Mouse (Mus musculus): ENCODE measurements at regions not wholly inside any gene's neighbourhood (a gene's known extent, or its start where the extent isn't known, plus 50 kb on each side); places are given as distances from the start of the nearest gene placed in this dataset.
"Not testable (repeated sequence)": the region's sequence is repeated elsewhere in the genome, so short reads cannot be mapped to it uniquely, and the experiment has no call there.

DNA sequence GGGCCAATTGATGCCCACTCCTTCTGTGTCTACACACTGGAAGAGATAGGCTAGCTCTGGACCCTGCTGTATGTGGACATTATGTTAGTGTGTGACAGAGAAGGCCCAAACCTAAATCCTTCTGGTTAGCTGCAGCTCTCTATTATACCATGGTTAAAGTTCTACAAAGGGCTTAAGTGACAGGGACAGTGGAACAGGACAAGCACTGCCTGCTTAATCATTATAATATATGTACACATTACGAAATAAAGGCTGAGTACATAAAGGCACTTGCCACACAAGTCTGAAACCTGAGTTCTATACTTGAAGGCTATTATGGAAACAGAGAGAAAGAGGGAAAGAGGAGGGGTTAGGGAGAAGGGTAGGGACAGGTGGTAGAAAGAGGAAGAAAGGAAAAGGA, 55.2 kb downstream of the Rdh14 start:
- no peak for DNase-seq (ENCODE audit: low read depth in 2 of 2, low spot score in 2 of 2)

DNA sequence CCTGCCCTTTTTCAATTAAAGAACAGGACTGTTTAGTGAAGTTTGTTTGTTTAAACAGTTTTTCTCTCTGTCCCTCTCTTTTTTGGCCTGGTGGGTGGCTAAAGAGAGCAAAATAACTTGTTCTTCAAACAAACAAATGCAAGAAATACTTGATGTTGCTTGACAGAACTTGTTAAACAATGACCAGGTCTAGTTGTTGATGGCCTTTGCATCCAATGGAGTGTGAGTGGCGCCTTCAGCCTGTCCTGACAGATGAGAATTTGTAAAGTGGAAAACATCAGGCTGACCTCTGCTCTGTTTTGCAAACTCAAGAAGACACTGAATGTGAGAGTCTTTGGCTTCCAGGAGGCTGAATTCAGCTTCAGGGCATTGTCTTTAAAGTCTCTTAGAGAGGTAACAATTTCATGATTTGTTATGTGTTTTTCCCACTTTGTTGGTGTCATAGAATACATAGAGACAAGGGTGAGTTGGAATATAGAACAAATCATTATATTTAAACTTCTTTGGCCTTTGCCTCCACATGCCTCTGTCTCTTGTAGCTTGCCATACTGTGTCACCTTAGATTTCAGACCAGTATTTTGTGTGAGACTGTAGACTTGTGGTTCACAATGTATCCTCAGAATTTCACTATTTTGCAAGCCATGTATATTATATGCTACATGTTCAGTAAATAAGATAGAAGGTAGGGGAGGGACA, 67.5 kb downstream of the Rdh14 start:
- no peak for DNase-seq (ENCODE audit: low read depth in 2 of 2, low spot score in 2 of 2)

DNA sequence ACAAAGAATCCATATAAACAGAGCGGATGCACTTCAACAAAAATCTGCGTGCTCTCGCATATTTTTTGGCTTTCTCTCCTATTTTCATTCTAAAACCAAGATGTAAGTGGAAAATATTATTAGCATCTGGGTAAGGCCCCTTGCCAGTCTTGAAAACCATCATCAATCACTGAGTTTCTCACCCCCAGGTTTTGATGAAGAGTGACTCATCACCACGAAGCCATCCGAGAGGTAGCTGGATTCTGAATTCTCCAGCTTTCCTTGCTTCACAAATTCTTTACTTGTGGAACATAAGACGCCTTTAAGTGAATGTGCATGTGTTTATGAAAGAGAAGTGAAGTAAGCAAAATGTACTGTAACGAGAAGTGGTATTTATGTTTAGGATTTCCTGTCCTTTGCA, 71.2 kb downstream of the Rdh14 start:
- DNase-seq (ENCODE audit: low read depth in 2 of 2, low spot score in 2 of 2) = no peak

DNA sequence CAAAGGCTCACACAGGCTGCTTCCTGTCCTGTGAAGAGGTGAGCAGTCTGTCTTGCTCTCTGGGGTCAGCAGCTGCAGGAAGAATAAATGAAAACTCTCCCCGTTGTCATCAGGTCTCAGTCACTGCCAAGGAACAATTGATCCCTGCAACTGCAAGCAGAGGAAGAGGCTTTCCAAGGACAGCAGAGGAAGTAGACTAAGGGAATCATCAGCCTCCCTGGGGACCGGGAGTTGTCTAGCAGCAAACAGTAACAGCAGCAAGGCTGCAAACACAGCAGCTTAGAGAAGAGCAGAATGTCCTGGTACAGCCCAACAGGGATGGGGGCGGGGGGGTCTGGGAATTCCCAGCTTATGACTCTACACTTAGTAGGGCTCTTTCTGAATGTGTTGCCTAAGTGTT, 72.4 kb downstream of the Rdh14 start:
- no peak for DNase-seq (ENCODE audit: low read depth in 2 of 2, low spot score in 2 of 2)

DNA sequence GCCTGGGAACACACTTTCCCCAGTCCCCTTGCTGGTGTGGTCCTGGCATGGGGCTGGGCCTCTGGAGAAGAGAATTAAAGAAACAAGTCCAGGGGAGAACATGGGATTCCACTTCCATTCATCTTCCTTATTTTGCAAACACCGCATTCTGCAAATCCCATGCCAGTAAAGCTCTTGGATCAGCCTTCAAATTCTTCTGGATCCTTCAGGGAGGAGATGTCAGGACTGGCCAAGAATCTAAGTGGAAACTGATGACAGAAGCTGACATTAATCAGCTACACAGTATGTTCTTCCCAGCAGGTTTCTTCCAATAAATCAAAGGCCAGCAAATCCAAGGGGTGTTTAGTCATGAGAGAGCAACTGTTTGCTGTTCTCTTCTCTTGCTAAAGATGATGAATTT, 83.4 kb downstream of the Rdh14 start:
- no peak for DNase-seq (ENCODE audit: low read depth in 2 of 2, low spot score in 2 of 2)

DNA sequence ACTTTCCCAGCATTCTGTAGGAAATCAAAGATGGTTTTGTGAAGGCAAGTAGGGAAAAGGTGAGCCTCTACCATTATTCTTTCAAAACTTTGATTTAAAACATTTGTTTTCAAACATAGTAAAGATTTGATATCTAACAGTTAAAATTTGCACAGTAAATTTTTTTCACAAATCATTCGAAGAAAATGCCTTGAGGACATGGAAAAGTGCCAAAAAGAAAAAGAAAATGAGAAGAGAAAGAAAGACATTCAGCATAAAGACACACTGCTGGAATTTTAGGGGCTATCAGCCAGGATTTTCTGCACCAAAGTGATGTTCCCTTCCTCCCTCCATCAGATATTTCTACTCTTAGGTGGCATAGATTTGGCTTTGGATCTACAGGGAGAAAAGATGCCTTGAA, 90.2 kb downstream of the Rdh14 start:
- no peak for DNase-seq (ENCODE audit: low read depth in 2 of 2, low spot score in 2 of 2)

DNA sequence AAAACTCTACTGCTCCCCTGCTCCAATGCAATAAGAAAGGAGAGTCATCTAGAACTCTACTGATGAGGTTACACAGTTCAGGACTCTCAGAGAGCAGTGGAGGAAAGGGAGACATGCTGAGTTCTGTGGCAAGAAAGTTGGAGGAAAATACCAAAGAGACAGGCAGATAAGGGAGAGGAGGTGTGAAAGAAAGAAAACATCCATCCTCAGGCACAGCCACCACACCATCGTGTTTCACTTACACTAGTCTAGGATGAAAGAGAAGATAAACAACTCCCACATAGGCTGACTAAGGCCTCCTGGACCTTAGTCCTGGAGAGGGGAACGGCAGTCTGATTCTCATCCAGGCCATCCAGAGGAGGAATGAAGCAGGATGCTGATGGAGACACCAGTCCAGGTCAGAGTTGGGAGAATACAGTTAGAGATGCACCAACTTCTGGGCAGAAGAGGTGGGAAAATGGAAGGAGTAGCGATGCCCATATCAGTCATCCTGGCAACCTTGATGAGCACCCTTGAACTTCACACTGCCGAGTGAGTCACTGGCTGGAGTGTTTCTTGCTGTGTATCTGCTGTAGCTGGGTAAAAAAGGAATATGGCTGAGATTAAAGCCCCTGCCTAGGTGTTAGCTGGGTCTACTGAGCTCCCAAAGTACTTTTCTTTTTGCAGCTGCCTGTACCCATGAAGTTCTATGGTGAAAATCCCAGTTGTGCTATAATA, 91.9 kb downstream of the Rdh14 start:
- DNase-seq (ENCODE audit: low read depth in 2 of 2, low spot score in 2 of 2) = no peak

DNA sequence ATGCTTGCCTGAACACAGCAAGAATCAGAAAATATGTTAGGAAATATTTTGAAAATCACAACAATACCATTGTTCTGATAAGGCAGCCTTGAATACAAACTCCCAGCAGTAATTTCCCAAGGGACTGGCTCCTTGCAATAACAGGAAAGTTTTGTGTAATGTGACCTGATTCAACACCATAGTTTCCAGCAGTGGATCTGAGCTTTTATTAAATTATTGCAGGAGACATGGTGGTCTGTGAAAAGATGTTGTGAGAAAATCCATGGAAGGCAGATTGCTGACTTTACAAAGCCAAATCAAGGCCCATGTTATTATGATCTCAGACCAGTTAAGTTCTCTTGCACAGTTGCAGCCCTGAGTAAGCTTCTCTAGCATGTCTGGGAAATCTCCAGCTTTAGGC, 116.1 kb downstream of the Rdh14 start:
- no peak for DNase-seq (ENCODE audit: low read depth in 2 of 2, low spot score in 2 of 2)

DNA sequence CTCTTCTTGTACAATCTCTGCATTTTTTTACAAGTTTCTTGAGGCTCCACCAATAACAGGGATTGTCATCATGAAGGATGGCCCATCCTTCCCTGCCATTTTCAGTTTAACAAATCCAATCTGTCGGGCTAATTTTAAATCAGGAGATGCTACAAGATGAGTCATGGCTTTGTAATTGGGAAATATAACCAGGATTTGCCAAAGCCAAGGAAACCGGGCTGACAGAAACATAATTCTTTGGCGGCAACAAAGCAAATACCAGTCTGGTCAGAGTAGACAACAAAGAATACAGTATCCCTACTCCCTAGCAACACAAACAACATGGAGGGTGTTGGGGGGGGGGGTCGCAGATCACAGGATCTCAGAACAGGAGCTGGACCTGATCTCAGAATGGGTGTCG, 123.0 kb downstream of the Rdh14 start:
- no peak for DNase-seq (ENCODE audit: low read depth in 2 of 2, low spot score in 2 of 2)

DNA sequence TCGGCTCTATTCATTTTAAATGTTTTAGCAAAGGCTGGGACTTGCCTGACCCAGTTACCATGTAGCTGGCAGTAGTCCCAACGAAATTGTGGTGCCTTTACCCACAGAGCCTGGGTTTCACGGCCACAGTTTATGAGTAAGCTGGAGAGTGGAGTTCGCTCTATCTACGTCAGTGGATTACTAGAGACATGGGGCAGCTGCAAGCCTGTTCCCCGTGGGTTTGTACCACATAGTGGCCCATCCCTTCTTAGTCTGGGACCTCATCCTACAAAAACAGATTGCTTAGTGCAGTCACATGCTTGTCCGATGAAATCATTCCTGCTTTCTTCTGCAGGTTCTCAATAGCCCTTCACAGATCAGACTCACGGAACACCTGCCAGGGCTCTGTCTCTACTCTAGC, 123.7 kb downstream of the Rdh14 start:
- no peak for DNase-seq (ENCODE audit: low read depth in 2 of 2, low spot score in 2 of 2)

DNA sequence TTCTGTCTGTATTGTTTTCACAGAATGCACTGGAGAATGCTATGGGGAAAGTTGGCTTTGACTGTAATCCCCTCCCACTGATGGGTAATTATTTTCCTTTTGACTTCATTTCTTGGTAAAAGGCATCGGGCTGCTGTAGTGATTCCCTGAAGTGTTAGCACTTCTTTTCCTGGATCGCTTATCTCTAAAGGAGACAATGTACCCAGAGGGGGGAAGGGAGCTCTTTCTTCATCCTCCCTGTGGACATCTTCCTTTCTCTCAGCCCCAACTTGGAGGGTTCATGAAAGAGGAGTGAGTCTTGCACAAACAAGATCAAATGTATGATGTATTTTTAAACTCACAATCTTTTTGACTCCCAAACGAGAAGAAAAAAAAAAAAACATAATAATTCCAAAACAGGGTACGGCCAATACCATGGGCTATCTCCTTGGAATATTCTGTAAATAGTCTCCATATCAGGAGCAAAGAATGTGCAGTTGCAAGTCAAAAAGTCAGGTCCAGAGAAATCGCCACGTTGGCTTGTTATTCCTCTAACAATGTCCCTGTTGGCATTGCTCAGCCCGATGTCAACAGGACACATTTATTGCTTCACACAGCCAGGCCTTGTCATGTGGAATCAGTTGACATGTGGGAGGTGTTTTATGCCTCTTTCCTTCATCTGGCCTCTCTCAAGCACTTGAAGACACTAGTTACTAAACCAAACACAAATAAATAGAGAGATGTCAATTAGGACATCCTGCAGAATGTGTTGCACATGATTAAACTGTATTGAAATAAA, 134.1 kb downstream of the Rdh14 start:
- DNase-seq (ENCODE audit: low read depth in 2 of 2, low spot score in 2 of 2) = no peak

DNA sequence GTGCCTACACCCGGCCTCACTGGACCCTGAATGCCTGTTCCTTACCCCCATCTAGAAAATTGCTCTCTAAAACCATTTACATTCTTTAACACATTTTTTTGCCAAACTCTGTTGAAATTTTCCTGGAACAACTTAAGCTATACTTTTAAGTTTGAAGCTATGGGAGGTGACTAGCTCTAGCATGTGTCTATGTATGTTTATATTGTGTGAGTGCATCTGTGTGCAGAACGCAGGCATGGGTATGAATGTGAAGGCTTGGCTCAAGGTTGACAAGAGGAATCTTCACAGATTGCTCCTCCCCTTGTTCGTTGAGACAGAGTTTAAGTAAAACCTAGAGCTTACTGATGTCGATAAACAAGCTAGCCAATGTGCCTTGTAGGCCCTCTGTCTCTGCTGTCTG, 135.4 kb downstream of the Rdh14 start:
- no peak for DNase-seq (ENCODE audit: low read depth in 2 of 2, low spot score in 2 of 2)

DNA sequence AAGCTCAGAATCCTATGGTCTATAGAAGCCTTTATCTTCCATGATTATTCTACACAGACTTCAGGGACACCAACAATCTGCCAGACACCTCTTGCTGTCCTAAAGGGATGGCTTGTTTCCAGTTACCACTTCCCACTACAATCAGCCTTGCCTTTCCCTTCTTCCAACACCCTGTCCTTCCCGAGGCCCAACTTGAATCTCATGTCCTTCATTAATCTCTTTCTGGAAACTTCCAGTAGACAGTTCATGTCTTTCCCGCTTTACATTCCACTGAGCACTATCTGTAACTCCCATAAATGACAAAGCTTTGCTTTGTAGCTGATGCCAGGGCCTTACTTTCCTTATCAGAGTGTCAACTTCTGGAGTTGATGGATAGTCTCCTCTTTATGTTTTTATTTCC, 138.5 kb downstream of the Rdh14 start:
- no peak for DNase-seq (ENCODE audit: low read depth in 2 of 2, low spot score in 2 of 2)

DNA sequence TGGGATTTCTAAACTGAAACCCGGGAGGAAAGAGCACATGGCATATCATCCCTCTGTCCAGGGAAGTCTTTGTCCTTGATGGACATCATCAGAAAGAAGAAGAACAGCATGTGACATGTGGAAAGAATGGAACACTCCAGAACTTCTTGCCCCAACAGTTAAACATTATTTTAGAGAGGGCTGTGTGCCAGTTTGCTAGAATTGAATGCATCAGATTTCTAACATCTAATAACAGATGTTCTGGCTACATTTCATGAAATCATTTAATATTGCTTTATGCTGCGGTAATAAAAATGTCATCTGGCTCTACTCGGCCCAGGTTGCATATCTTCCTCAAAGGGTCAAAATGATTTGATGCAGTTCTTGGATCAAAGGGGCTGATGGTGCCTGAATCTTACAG, 140.4 kb downstream of the Rdh14 start:
- DNase-seq (ENCODE audit: low read depth in 2 of 2, low spot score in 2 of 2) = no peak

DNA sequence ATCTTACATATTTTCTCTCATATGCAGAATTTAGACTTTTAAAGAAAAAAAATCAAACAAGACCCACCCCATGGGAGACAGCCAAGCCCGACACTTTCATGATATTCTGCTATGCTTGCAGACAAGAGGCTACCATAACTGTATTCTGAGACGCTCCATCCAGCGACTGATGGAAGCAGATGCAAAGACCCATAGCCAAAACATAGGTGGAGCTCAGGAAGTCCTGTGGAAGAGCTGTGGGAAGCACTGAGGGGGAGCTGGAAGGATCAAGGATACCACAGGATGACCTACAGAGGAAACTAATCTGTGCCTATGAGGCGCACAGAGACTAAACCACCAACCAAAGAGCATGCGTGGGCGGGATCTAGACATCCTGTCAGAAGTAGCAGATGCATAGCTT, 143.4 kb downstream of the Rdh14 start:
- DNase-seq (ENCODE audit: low read depth in 2 of 2, low spot score in 2 of 2) = no peak

DNA sequence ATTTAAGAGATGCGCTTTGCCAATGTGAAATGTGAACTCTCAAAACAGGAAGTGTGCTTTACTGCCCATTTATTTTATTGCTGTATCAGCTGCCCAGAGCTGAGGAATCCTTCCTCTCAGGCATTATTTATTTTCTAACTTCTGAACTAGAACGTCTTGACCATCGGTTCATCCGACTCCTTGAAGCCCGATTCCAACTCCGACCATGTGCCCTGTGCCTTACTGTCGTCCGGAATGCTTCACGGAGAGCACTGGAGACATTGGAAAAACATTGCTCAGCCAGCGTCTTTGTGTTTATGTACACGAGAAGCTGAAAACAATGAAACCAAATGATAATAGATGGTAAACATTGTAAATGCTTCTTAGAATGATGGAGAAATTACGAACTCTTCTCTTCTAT, 145.7 kb downstream of the Rdh14 start:
- DNase-seq (ENCODE audit: low read depth in 2 of 2, low spot score in 2 of 2) = no peak

DNA sequence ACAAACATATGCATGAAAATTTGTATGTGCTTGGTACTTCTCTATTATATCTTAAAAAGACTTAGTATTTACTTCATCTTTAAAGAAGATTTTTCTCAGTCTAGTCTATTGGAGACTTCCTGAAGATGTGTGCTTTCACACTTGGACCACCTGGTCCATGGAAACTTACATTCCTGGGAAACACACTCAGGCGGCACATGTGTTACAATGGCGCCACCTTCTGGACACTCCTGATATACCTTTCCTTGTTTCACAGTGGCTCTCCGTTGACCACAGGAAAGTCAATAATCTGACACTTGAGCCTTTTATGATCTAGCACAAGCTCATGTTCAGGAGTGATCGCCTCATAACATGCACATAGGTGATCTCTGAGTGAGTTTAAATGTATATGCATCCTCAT, 146.5 kb downstream of the Rdh14 start:
- no peak for DNase-seq (ENCODE audit: low read depth in 2 of 2, low spot score in 2 of 2)

DNA sequence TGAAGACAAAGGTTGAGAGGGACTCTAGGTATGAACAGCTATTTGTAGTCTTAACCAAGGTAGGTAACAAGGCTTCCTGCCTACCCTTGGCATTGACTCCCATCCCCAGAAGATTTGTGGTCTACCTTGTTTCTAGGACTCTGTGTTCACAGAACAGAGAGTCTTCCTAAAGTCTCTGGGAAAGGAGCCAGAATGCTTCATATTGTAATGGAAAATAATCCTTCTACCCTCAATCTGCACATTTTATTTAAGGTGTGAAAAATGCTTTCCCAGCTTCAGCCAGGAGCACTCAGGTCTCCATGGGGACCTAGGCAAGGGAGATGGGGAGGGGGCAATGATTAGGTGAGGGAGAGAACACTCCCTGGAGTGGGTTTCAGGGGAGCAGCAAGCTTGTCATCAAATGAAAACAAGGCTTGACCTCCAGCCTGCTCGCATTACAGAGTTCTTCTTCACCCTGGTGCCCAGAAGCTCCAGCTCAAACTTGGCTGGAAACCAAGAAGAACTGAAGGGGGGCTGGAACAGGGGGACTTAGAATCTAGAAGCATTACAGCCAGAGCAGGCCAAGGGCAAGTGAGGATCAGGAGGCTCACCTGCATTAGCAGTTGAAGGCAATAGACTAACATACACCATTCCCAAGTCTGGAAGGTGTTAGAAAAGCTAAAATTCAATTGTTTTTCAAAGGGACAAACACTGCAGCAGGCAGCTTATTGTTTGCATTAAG, 159.1 kb downstream of the Rdh14 start:
- no peak for DNase-seq (ENCODE audit: low read depth in 2 of 2, low spot score in 2 of 2)

DNA sequence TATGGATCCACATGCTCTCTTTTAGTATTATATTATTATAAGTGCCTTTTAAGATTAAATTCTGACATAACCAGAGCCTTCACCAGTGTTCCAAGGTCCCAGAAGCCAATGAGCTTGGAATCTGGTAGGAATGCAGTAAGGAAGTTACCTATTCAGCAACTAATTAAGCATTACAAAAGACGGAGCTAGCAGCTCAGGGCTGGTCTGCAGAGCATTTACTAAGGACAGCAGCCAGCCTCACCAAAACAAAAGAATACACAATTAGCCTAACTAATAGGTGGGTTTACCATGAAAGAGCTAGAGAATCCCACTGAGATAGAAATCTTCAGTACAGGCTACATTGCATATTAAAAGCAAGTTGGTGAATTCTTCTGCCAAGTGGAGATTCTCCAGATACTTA, 164.1 kb downstream of the Rdh14 start:
- DNase-seq (ENCODE audit: low read depth in 2 of 2, low spot score in 2 of 2) = not testable (repeated sequence)

DNA sequence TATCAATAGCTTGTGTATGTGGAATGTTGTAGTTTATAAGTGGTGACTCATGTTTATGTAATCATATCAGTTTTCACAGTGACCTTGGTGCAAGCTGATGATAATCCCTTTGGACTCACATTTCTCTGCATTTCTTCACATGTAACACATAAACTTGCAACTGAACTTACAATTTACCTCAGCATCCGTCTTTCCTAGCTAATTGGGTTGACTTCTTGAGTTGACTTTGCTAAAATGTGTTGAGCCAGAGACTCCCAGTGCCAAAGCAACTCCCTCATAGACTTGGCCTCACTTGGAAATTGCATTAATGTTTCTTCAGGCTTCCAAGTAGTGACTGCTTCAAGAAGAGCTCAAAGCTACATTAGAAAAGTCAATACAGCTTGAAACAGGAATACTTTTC, 172.4 kb downstream of the Rdh14 start:
- no peak for DNase-seq (ENCODE audit: low read depth in 2 of 2, low spot score in 2 of 2)

DNA sequence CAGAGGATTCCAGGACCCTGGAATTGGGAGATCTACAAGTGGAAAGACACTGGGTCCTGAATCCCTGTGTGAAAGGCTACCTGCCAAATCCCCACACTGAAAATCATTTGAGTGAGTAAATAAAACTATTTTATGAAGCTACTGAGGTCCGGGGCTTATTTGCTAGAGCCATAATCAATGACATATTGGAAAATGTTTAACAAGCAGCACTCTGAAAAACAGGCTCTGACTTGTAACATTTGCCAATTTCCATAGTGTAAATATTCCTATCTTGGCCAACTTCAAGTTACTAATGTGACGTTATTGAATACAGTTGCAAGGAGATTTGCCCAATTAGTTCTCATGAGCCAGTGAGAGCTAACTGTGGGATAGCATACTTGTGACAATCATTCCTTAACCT, 177.3 kb downstream of the Rdh14 start:
- DNase-seq (ENCODE audit: low read depth in 2 of 2, low spot score in 2 of 2) = no peak
